16 mouse cellular contexts compared by ENCODE assay signal in the genomic region with DNA sequence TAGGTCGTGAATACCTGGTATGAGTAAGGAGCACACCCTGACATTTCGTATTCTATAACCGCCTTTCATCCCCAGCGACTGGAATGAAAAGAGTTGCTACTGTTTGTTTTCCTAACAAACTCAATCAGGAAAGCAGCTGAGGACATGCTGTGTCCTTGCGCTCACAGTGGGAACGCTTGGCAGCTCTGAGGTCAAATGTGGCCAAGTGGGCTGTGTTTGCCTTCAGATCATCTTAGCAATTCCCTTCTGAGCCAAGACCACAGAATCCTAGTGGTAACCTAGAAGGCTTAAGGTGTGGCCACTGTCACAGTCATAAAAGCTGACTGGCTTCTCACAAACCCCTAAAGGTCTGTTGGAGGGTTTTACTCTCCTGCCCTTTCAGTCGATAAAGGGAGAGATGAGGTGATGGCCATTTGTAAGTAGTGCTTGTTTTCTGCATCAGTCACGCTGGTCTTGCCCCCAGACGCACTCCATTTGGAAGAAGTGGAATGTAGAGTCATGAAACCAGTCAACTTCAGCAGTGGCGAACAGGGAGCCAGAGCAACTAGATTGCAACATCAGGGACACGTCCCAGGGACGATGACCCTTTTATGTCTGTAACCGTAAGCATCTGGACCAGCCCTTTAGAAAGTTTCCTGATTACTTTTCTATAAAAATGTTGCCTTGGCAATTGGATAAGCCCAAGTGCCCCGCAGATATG.
DNase-seq lines count a peak whose midpoint lies in the region; TF ChIP-seq lines count a peak whose summit lies in the region.
"Had no signal": no experiment of that assay in that cellular context is flagged by ENCODE, and none has a peak within 500 bp of the region (broad histone marks: within the 10 kb centered on the region; RNA-seq: fewer than 3 reads in every experiment).

No protein-coding gene starts in this region.

- intact Hi-C loops in heart, adult 2 months (cut with DNase I): no loop called here
- intact Hi-C loops in heart, postnatal 25 days (cut with DNase I): no loop called here

- DNase-seq in heart, adult 2 months: peak; percentile 65 to 69
- no peak for DNase-seq in heart, embryonic 10.5 days (ENCODE audit: low spot score)
- peak; percentile 64 for DNase-seq in cerebellum, adult 18-20 months
- peak; percentile 74 to 77 for DNase-seq in cerebellum, postnatal 25 days
- DNase-seq in heart, postnatal 25 days (ENCODE audit: low spot score): peak; percentile 42
- DNase-seq in adrenal gland, adult 8-10 months: no peak
- no peak for DNase-seq in spleen, postnatal 10 days (ENCODE audit: low spot score in 2 of 2)
- DNase-seq: kidney, adult 18-20 months; kidney, postnatal 4 days; layer of hippocampus, postnatal 36 days; lung, postnatal 10 days; thymus, postnatal 4 days had no signal

- no peak for TF ChIP-seq CTCF in heart, adult 2 months (IDR thresholded peaks at IDR 0.05)

- H3K4me3 ChIP-seq in heart, adult 2 months: no peak overlapping the region
- no peak overlapping the region for H3K4me3 ChIP-seq in heart, embryonic 10.5 days
- H3K4me3 ChIP-seq: forebrain, embryonic 13.5 days; limb, embryonic 12.5 days; liver, embryonic 15.5 days had no signal

- H3K9ac ChIP-seq in heart, adult 2 months (ENCODE audit: low read depth, low read length): no peak overlapping the region
- H3K9ac ChIP-seq: forebrain, embryonic 13.5 days; limb, embryonic 12.5 days; liver, embryonic 15.5 days had no signal

- no peak overlapping the region; the same call in 1 of the 2 replicates for H3K27ac ChIP-seq in heart, adult 2 months
- H3K27ac ChIP-seq in heart, embryonic 10.5 days: no peak overlapping the region
- H3K27ac ChIP-seq: forebrain, embryonic 13.5 days; hindbrain, postnatal 0 days; limb, embryonic 12.5 days; liver, embryonic 15.5 days had no signal

- 0 out of 2 replicates have a peak, but pooled peaks have one; percentile 23 for TF ChIP-seq POLR2A in heart, adult 2 months (IDR thresholded peaks at IDR 0.05; ENCODE audit: insufficient read depth, low read depth, low read length)

- no peaks in the 10 kb centered on the region for H3K79me2 ChIP-seq in heart, adult 2 months (replicated peaks; ENCODE audit: control insufficient read depth, insufficient read depth, low read length)

- H3K36me3 ChIP-seq in heart, adult 2 months (ENCODE audit: control insufficient read depth, insufficient read depth, low read length): no peaks in the 10 kb centered on the region
- no peaks in the 10 kb centered on the region for H3K36me3 ChIP-seq in heart, embryonic 10.5 days
- H3K36me3 ChIP-seq: limb, embryonic 12.5 days; liver, embryonic 15.5 days had no signal

- TF ChIP-seq EP300 in heart, adult 2 months (IDR thresholded peaks at IDR 0.05; ENCODE audit: insufficient read depth, low read depth, low read length): no peak

- H3K4me1 ChIP-seq in heart, adult 2 months (ENCODE audit: control insufficient read depth, insufficient read depth, low read length): no peaks in the 10 kb centered on the region; the same call in 1 of the 2 replicates
- no peaks in the 10 kb centered on the region for H3K4me1 ChIP-seq in heart, embryonic 10.5 days
- H3K4me1 ChIP-seq: forebrain, embryonic 13.5 days; limb, embryonic 12.5 days; liver, embryonic 15.5 days had no signal

- WGBS in heart, adult 2 months: 73% methylated on average over 14 of the region's 14 CpGs
- 77% methylated on average over 14 of the region's 14 CpGs for WGBS in heart, embryonic 10.5 days

- no peaks in the 10 kb centered on the region for H3K9me3 ChIP-seq in heart, embryonic 10.5 days
- H3K9me3 ChIP-seq: forebrain, embryonic 13.5 days; limb, embryonic 12.5 days; liver, embryonic 15.5 days had no signal

- no peaks in the 10 kb centered on the region; the same call in 1 of the 2 replicates for H3K27me3 ChIP-seq in heart, adult 2 months (ENCODE audit: control insufficient read depth, insufficient read depth, low read length)
- H3K27me3 ChIP-seq in heart, embryonic 10.5 days (ENCODE audit: insufficient read depth, poor library complexity, severe bottlenecking): no peaks in the 10 kb centered on the region
- H3K27me3 ChIP-seq: forebrain, embryonic 13.5 days; limb, embryonic 12.5 days; liver, embryonic 15.5 days had no signal

Comparison
In these comparisons a context has a peak if more than half of its experiments do, and no peak if none do; other contexts are left out.
1. DNase-seq: peak in heart, adult 2 months (2 of 2), cerebellum, adult 18-20 months (2 of 2), cerebellum, postnatal 25 days (2 of 2) and heart, postnatal 25 days (single experiment); none in heart, embryonic 10.5 days (single experiment), adrenal gland, adult 8-10 months (single experiment) and spleen, postnatal 10 days (0 of 2).